Mouse (Mus musculus): ENCODE data around the gene Tap2.

DNA sequence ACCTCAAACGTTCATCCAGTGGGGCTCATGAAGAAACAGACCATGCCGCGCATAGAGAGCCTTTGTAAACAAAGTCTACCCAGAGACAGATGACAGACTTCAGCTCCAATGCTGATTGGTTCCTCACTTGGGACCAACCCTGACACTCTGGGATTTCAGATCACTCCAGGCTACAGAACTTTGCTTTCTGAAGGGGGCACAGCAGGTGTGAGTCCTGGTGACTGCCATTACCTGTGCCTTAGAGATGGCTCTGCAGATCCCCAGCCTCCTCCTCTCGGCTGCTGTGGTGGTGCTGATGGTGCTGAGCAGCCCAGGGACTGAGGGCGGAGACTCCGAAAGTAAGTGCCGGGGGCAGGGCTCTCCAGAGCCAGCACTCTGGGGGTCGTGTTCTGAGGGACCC, 59.7 kb downstream of the Tap2 start:
- TF ChIP-seq CTCF (IDR thresholded peaks at IDR 0.05; ENCODE audit: low read depth) (no peak), EP300 (optimal IDR thresholded peaks at IDR 0.05) (no peak)

All from stomach, postnatal 0 days (tissue).